Mouse (Mus musculus) lung, embryonic 16.5 days (tissue): ENCODE data around the gene Pym1. TPM values are rescaled to one million over a fixed set of nuclear protein-coding genes. Genes with fewer than 3 reads are reported as not detected.
A peak's percentile ranks its signal among the peaks of the same experiment; 100 is the strongest.

Experiments used
- ATAC-seq: fragments of 200-750 bp; cut with Nextera tagmentation; 2 replicates; pipeline ENCODE4 v1.8.0; 2017; ENCODE audit warnings: low read depth, mild to moderate bottlenecking, moderate library complexity
- H3K27ac ChIP-seq: fragments of 300-500 bp; sonication (generic); 2 replicates; pipeline ENCODE4 v1.5.1; 2014; ENCODE audit warnings: mild to moderate bottlenecking, control low read depth, low read length
- H3K27me3 ChIP-seq: fragments of 300-500 bp; sonication (generic); 2 replicates; pipeline ENCODE4 v1.6.1; 2014; ENCODE audit warnings: low read depth, low read length, mixed read lengths; ENCODE audit not compliant: control insufficient read depth, insufficient read depth
- H3K36me3 ChIP-seq: fragments of 300-500 bp; sonication (generic); 2 replicates; pipeline ENCODE4 v1.6.1; 2014; ENCODE audit warnings: low read length; ENCODE audit not compliant: control insufficient read depth, insufficient read depth
- H3K4me1 ChIP-seq: fragments of 300-500 bp; sonication (generic); replicated peaks from 2 replicates; pipeline ENCODE4 v1.6.1; 2014; ENCODE audit warnings: low read length, mixed read lengths; ENCODE audit not compliant: control insufficient read depth, insufficient read depth
- H3K4me2 ChIP-seq: fragments of 300-500 bp; sonication (generic); 2 replicates; pipeline ENCODE4 v1.6.1; 2014; ENCODE audit warnings: low read depth, low read length, control low read depth
- H3K4me3 ChIP-seq: fragments of 300-500 bp; sonication (generic); 2 replicates; pipeline ENCODE4 v1.5.1; 2014; ENCODE audit warnings: mild to moderate bottlenecking, low read length, control low read depth
- H3K9ac ChIP-seq: fragments of 300-500 bp; sonication (generic); 2 replicates; pipeline ENCODE4 v1.6.1; 2014; ENCODE audit warnings: low read length, control low read depth
- H3K9me3 ChIP-seq: fragments of 300-500 bp; sonication (generic); 2 replicates; pipeline ENCODE4 v1.6.1; 2016; ENCODE audit warnings: low read length; ENCODE audit not compliant: control insufficient read depth
- WGBS: fragments of 180-500 bp; shearing (Covaris S2); extraction: QIAGEN DNeasy Blood & Tissue Kit; methylation state at CpG from one replicate; pipeline ENCODE4 v1.1.7; 2014; 5-methylcytosine and 5-hydroxymethylcytosine counted together
- polyA plus RNA-seq: library from polyadenylated mRNA; unstranded; fragments of >200 nt; fragmentation: Nextera tagmentation; extraction: Ambion mirVana; gene quantifications from 2 replicates; pipeline ENCODE4 v1.2.1, GENCODE M21; 2015

Gene Pym1
- polyA plus RNA-seq, 1 experiment from 2014 or later: 32.7 TPM

DNA sequence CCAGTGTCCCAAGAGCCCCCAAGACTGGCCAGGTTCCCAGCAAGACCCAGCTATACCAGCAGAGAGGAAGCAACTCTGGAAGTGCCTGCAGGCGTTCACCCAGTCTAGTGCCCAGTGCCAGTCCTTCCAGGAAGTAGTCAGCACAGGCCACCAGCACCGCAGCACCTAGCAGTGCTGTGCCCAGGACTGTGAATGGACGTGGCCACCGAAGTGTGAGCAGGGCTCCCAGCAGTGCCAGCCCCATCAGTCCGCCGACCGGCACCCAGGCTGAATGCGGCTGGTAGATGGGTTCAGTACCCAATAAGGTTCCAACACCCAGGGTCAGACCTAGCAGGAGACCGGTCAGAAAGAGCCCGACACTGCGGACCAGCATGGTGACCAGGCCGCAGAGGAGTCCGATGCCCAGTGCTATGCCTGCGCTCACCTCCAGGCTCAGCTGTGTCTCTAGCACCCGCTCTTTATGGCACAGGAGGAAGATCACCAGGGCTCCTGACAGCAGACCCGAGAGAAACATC is 54.3 kb downstream of the Pym1 start:
- Histone ChIP-seq H3K36me3 (peaks cover 17% of the 10 kb centered on the region), H3K4me2 (no peak overlapping the region), H3K4me1 (peaks cover 19% of the 10 kb centered on the region), H3K9ac (no peak overlapping the region), H3K9me3 (no peaks in the 10 kb centered on the region), H3K27me3 (no peaks in the 10 kb centered on the region), H3K27ac (no peak overlapping the region), H3K4me3 (no peak overlapping the region)
- ATAC-seq: no peak
- 87% methylated on average over 16 of the region's 16 CpGs for WGBS

DNA sequence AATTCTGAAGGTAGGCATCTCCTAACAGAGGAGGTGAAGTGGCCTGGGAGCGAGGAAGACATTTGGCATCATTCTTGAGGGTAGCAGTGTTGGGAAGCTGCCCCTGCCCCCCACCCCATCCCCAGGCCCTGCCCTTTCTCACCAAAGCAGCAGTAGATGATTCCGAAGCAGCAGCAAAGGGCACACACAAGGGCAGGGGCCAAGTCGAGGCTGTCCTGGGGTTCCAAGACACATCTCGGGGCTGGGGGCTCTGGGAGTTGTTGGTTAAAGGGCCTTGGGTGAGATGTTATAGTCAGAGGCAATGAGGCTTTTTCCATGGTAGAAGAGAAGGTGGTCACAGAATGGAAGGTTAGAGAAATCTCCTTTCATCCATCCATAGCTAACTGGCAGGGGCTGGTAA is 55.3 kb downstream of the Pym1 start:
- no peak for ATAC-seq
- Histone ChIP-seq H3K9ac (peak overlapping the region; percentile 96), H3K4me1 (peaks cover 28% of the 10 kb centered on the region), H3K27ac (no peak overlapping the region), H3K4me2 (peak overlapping the region; percentile 70), H3K36me3 (peaks cover 17% of the 10 kb centered on the region), H3K4me3 (peak overlapping the region; percentile 84), H3K9me3 (no peaks in the 10 kb centered on the region), H3K27me3 (no peaks in the 10 kb centered on the region)
- 52% methylated on average over 4 of the region's 4 CpGs for WGBS

DNA sequence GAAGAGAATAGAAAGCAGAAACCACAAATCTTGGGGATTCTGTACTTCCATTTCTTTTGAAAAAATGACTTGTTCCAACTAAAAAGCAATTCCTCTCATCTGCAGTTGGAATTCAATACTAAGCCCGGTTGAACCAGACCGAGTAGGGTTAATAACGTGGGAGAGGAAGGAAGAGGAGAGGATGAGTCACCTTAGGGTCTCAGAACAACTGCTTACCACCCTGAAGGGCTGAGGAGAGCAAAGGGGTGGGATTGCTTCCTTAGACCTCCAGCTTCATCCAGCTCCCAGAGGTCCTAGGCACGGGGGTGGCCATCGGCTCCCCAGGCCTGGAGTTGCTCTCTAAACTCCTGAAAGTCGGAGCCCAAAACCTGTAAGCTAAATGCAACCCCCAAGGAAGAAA is 55.7 kb downstream of the Pym1 start:
- Histone ChIP-seq H3K27ac (peak overlapping the region; percentile 99), H3K4me2 (peak overlapping the region; percentile 70), H3K9me3 (no peaks in the 10 kb centered on the region), H3K9ac (peak overlapping the region; percentile 96), H3K4me3 (peak overlapping the region; percentile 84), H3K27me3 (no peaks in the 10 kb centered on the region), H3K4me1 (peaks cover 28% of the 10 kb centered on the region), H3K36me3 (peaks cover 17% of the 10 kb centered on the region)
- WGBS: 3% methylated on average over 6 of the region's 6 CpGs
- no peak for ATAC-seq

DNA sequence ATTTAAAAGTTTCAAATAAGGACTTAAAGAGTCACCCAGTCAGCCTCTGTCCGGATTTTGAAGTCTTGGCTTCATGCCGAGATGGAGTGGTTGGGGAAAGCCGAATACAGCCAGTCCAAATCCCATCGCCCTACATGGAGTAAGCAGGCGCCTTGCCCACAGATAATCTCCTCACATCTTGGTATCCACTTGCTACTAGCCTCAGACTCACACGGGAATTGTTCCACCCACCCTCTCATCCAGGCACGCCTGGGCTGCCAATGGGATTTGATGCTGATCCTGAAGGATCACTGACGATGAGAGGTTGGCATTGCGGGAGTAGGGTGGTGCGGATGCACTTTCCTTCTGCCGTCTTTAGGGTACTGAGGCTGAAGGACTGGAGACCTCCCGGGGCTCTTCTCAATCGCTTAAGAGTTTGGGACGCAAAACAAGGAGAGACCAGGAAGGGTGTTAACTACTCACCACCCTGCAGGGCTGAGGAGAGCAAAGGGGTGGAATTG is 56.1 kb downstream of the Pym1 start, which contains the start of gene Dnajc14:
Gene Dnajc14 (plus strand): TSS at position 292 of the 500 bp plus-strand sequence.
- ATAC-seq: peak; percentile 15
- H3K36me3 ChIP-seq: peaks cover 15% of the 10 kb centered on the region

DNA sequence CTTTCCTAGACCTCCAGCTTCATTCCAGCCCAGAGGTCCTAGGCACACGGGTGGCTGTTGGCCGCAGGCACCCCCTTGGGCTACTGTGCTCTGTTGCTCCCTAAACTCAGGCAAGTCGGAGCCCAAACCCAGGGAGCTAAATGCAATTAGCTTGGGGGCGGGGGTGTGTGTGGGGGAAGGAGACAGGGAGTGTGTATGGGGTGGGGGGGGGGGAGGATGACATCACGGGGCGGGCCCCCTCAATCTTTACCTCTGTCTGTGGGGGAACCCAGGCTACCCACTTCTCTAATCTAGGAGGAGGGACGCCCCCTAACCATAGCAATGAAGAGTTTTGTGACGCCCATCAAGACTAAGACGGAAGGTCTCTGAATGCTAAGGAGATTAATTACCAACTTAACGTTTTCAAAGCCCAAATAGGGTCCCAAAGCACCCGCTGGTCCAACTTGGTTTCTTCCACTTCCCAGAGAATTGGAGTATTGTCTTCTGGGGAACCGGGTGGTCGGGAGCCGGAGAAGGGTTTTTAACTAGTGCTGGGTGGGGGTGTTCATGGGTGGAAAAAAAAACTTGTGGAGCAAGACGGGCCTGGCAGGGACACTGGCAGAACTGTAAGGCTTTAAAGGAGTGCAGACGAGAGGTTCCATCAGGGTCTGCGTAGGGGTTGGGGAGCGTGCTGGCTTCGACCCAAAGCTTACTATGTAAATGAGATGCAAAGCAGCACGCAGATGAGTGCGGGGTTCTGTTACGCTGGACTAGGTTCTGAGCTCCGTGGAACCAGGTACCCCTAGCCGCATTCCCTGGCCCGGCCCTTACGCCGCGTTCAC is 56.8 kb downstream of the Pym1 start, which contains the start of gene Tmem198b:
Gene Tmem198b (minus strand): TSS at position 100 of the 821 bp plus-strand sequence.
- under 1% methylated on average over 28 of the region's 28 CpGs for WGBS
- peak within 1 kb of the TSS; percentile 84 for H3K4me3 ChIP-seq
- H3K27me3 ChIP-seq: no peaks in the 10 kb centered on the region
- H3K36me3 ChIP-seq: peaks cover 9% of the 10 kb centered on the region
- peak within 1 kb of the TSS; percentile 96 for H3K9ac ChIP-seq
- peaks cover 36% of the 10 kb centered on the region for H3K4me1 ChIP-seq
- H3K4me2 ChIP-seq: peak within 1 kb of the TSS; percentile 70
- H3K9me3 ChIP-seq: no peaks in the 10 kb centered on the region
- ATAC-seq: peak; percentile 66
- H3K27ac ChIP-seq: peak within 1 kb of the TSS; percentile 99

More for the DNA sequence above, 56.1 kb downstream of the Pym1 start, which contains the start of gene Dnajc14:
- under 1% methylated on average over 14 of the region's 14 CpGs for WGBS
- peak within 1 kb of the TSS; percentile 99 for H3K27ac ChIP-seq
- peak within 1 kb of the TSS; percentile 96 for H3K9ac ChIP-seq
- peak within 1 kb of the TSS; percentile 70 for H3K4me2 ChIP-seq
- peak within 1 kb of the TSS; percentile 84 for H3K4me3 ChIP-seq
- no peaks in the 10 kb centered on the region for H3K27me3 ChIP-seq
- H3K4me1 ChIP-seq: peaks cover 30% of the 10 kb centered on the region
- H3K9me3 ChIP-seq: no peaks in the 10 kb centered on the region

DNA sequence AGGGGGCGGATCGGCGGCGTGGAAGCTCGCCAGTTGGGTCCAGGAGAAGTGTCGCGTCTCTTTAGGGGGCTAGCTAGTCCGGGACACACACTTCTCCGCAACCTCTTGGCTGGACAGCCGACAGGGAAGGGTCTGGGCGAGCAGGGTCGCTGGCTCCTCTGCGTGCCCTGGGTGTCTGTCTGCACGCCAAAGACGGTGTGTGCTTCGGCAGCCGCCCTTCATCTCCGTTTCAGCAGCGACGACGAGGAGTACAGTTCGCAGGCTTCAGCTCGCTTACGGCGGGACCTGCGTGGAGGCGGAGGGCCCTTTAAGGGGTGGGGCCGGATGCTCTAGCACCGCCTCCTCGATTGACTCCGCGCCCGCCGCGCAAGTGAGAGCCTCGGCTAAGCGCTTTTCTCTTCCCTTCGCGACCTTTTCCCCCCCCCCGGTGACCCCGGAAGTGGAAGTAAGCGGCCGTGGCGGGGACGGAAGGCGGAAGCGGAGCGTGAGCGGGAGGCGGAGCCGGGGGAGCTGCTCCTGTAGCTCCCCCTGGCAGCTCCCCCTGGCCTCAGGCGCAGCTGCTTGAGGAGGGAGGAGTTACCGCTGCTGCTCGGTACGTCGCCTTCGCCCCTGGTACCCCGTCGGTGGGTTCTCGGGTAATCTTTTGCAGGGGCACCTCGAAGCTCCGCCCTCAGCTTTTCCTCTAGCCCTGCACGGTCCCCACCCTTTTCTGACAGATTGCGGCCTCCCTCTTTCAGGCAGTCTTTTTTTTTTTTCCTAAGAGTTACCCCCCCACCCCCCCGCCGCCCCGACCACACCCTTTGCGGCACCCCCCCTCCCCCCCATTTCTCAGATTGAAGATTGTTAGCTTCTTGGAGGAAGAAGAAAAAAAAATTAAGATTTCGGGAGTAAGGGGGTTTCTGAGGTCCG is 57.7 kb downstream of the Pym1 start:
- ATAC-seq: peak; percentile 94
- Histone ChIP-seq H3K9me3 (no peaks in the 10 kb centered on the region), H3K4me1 (peaks cover 38% of the 10 kb centered on the region), H3K4me3 (peak overlapping the region; percentile 84), H3K27me3 (no peaks in the 10 kb centered on the region), H3K9ac (peak overlapping the region; percentile 96), H3K36me3 (peaks cover 6% of the 10 kb centered on the region), H3K4me2 (peak overlapping the region; percentile 70), H3K27ac (peak overlapping the region; percentile 99)
- WGBS: under 1% methylated on average over 69 of the region's 70 CpGs

DNA sequence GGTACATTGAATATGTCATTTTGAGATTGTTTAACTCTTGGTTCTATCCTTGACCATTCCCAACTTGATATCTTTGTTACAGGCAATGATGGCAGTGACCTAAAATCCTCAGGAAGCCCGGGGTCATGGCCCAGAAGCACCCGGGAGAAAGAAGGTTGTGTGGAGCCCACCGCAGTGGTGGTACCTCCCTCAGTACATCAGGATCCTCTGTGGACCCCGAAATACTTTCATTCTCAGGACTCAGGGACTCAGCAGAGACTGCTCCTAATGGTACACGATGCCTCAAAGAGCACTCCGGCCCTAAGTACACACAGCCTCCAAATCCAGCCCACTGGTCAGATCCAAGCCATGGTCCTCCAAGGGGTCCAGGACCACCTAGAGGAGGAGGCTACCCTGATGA is 58.4 kb downstream of the Pym1 start:
- Histone ChIP-seq H3K27me3 (no peaks in the 10 kb centered on the region), H3K36me3 (peaks cover 4% of the 10 kb centered on the region; the same call in 1 of the 2 replicates), H3K9ac (peak overlapping the region; percentile 72), H3K27ac (peak overlapping the region; percentile 36; the same call in 1 of the 2 replicates), H3K4me2 (peak overlapping the region; percentile 64), H3K4me1 (peaks cover 38% of the 10 kb centered on the region), H3K4me3 (peak overlapping the region; percentile 84), H3K9me3 (no peaks in the 10 kb centered on the region)
- 42% methylated on average over 6 of the region's 6 CpGs for WGBS
- ATAC-seq: no peak

DNA sequence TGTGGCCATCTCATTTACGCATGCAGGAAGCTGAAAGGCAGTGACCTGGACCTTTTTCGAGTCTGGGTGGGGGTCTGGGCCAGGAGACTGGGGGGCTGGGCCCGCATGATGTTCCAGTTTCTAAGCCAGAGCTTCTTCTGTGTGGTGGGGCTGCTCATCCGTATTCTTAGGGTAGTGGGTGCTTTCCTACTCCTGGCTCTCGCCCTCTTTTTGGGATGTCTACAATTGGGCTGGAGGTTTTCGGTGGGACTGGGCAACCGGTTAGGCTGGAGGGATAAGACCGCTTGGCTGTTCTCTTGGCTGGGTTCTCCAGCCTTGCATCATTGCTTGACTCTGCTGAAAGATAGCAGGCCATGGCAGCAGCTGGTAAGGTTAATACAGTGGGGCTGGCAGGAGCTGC is 59.3 kb downstream of the Pym1 start:
- H3K9ac ChIP-seq: peak overlapping the region; percentile 72
- H3K27me3 ChIP-seq: no peaks in the 10 kb centered on the region
- peaks cover 3% of the 10 kb centered on the region; the same call in 1 of the 2 replicates for H3K36me3 ChIP-seq
- no peak for ATAC-seq
- peak overlapping the region; percentile 64 for H3K4me2 ChIP-seq
- 86% methylated on average over 8 of the region's 8 CpGs for WGBS
- no peaks in the 10 kb centered on the region for H3K9me3 ChIP-seq
- H3K27ac ChIP-seq: no peak overlapping the region
- H3K4me1 ChIP-seq: peaks cover 38% of the 10 kb centered on the region
- H3K4me3 ChIP-seq: peak overlapping the region; percentile 84
